Mouse (Mus musculus) midbrain, postnatal 0 days (tissue): ENCODE measurements at regions not wholly inside any gene's neighbourhood (a gene's known extent, or its start where the extent isn't known, plus 50 kb on each side); places are given as distances from the start of the nearest gene placed in this dataset.

Source experiments
- ATAC-seq: fragments of 200-750 bp; cut with Nextera tagmentation; 2 replicates; pipeline ENCODE4 v1.8.0; 2017; ENCODE audit warnings: moderate number of reproducible peaks, mild to moderate bottlenecking, moderate TSS enrichment, moderate library complexity; ENCODE audit not compliant: low FRiP score
- DNase-seq: peaks from one replicate; pipeline ENCODE4 v3.0.0-alpha.2; 2015; ENCODE audit warnings: low spot score
- H3K27ac ChIP-seq: fragments of 300-500 bp; sonication (generic); 2 replicates; pipeline ENCODE4 v1.5.1; 2014; ENCODE audit warnings: low read depth, mild to moderate bottlenecking, low read length, mixed read lengths
- H3K27me3 ChIP-seq: fragments of 300-500 bp; sonication (generic); 2 replicates; pipeline ENCODE4 v1.6.1; 2014; ENCODE audit warnings: low read length, control low read depth, mixed read lengths; ENCODE audit not compliant: insufficient read depth
- H3K36me3 ChIP-seq: fragments of 300-500 bp; sonication (generic); 2 replicates; pipeline ENCODE4 v1.6.1; 2014; ENCODE audit warnings: low read length, control low read depth, mixed read lengths; ENCODE audit not compliant: insufficient read depth
- H3K4me1 ChIP-seq: fragments of 300-500 bp; sonication (generic); 2 replicates; pipeline ENCODE4 v1.6.1; 2014; ENCODE audit warnings: mild to moderate bottlenecking, control low read depth, antibody characterized with exemption, low read length, mixed read lengths; ENCODE audit not compliant: insufficient read depth
- H3K4me2 ChIP-seq: fragments of 300-500 bp; sonication (generic); 2 replicates; pipeline ENCODE4 v1.6.1; 2014; ENCODE audit warnings: low read depth, mild to moderate bottlenecking, low read length, mixed read lengths; ENCODE audit not compliant: poor library complexity, severe bottlenecking
- H3K4me3 ChIP-seq: fragments of 300-500 bp; sonication (generic); 2 replicates; pipeline ENCODE4 v1.5.1; 2014; ENCODE audit warnings: low read depth, mild to moderate bottlenecking, low read length, moderate library complexity
- H3K9ac ChIP-seq: fragments of 300-500 bp; sonication (generic); replicated peaks from 2 replicates; pipeline ENCODE4 v1.6.1; 2014; ENCODE audit warnings: mild to moderate bottlenecking, low read length, moderate library complexity, mixed read lengths; ENCODE audit not compliant: poor library complexity, severe bottlenecking
- H3K9me3 ChIP-seq: fragments of 300-500 bp; sonication (generic); 2 replicates; pipeline ENCODE4 v1.6.1; 2016; ENCODE audit warnings: low read length, control low read depth
- CTCF ChIP-seq: IDR thresholded peaks from 2 replicates; pipeline ENCODE4 v1.5.1; 2016; ENCODE audit warnings: antibody characterized with exemption, mild to moderate bottlenecking
- WGBS: fragments of 180-500 bp; shearing (Covaris S2); extraction: QIAGEN DNeasy Blood & Tissue Kit; methylation state at CpG from one replicate; pipeline ENCODE4 v1.1.7; 2014; 5-methylcytosine and 5-hydroxymethylcytosine counted together

- Histone ChIP-seq H3K9me3 (no peaks in the 10 kb centered on the region), H3K4me3 (no peak overlapping the region), H3K9ac (no peak overlapping the region), H3K4me2 (no peak overlapping the region), H3K27ac (no peak overlapping the region), H3K36me3 (0 out of 2 replicates have a peak, but pooled peaks cover 8% of the 10 kb centered on the region), H3K4me1 (no peaks in the 10 kb centered on the region), H3K27me3 (no peaks in the 10 kb centered on the region)
- no peak for DNase-seq
- TF ChIP-seq CTCF = no peak
- no peak for ATAC-seq
- 82% methylated on average over 4 of the region's 4 CpGs for WGBS
Measured at GRCm38 (mm10) chr13:54311327-54312026, 59.7 kb upstream of the Cplx2 start.

- DNase-seq (no peak), ATAC-seq (no peak)
- Histone ChIP-seq H3K4me3 (no peak overlapping the region), H3K27me3 (no peaks in the 10 kb centered on the region), H3K9me3 (no peaks in the 10 kb centered on the region), H3K9ac (no peak overlapping the region), H3K27ac (no peak overlapping the region), H3K36me3 (0 out of 2 replicates have a peak, but pooled peaks cover 8% of the 10 kb centered on the region), H3K4me2 (no peak overlapping the region), H3K4me1 (no peaks in the 10 kb centered on the region)
- WGBS = 78% methylated on average over 18 of the region's 18 CpGs
- no peak for TF ChIP-seq CTCF
Measured at GRCm38 (mm10) chr13:54312405-54313185, 58.6 kb upstream of the Cplx2 start.

- Histone ChIP-seq H3K4me3 (no peak overlapping the region), H3K27ac (no peak overlapping the region), H3K36me3 (0 out of 2 replicates have a peak, but pooled peaks cover 8% of the 10 kb centered on the region), H3K9ac (no peak overlapping the region), H3K27me3 (no peaks in the 10 kb centered on the region), H3K9me3 (no peaks in the 10 kb centered on the region), H3K4me2 (no peak overlapping the region), H3K4me1 (no peaks in the 10 kb centered on the region)
- DNase-seq (no peak), ATAC-seq (no peak)
- no peak for TF ChIP-seq CTCF
- WGBS = 91% methylated on average over 3 of the region's 3 CpGs
Measured at GRCm38 (mm10) chr13:54315333-54315732, 55.8 kb upstream of the Cplx2 start.

DNA sequence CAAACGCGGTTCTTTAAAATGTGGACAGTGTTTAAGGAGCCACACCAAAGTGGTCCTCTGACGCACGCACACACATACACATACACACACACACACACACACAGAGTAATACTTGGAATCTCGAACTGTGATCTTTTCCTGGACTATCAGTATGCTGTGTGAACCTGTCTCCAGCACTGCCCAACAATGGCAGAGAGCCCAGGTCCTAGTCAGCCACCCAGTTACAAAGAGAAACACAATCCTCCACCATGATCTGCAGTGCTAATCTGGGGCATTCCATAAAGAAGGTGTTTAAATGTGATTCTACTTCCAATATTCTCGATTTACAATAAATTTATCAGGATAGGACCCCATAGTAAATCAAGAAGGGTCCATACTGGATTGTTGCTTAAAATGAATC, 54.2 kb upstream of the Cplx2 start:
- WGBS = 92% methylated on average over 6 of the region's 6 CpGs

DNA sequence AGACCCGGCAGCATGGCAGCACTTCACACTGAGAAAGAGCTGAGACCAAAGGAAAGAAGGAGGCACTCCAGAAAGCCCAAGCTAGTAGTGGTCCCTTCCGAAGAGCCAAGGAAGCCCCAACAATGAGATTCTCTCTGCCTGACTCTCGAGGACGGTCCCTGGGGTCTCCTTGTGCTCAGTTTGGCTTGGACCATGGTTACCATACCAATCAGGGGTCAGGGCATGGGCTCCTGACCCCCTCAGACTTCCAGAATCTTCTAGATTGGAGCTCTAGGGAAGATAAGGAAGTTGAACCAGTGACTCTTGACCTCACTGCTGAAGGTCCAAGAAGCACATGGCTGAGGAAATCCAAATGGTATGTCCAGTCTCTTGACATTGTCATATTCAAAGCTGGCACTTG, 53.0 kb upstream of the Cplx2 start:
- no peak overlapping the region for H3K4me3 ChIP-seq
- no peak overlapping the region for H3K9ac ChIP-seq
- H3K27me3 ChIP-seq = no peaks in the 10 kb centered on the region
- ATAC-seq (no peak), DNase-seq (no peak)
- WGBS = 90% methylated on average over 4 of the region's 4 CpGs
- H3K27ac ChIP-seq = no peak overlapping the region
- H3K4me1 ChIP-seq = no peaks in the 10 kb centered on the region
- H3K9me3 ChIP-seq = no peaks in the 10 kb centered on the region
- no peak for TF ChIP-seq CTCF
- H3K4me2 ChIP-seq = no peak overlapping the region
- H3K36me3 ChIP-seq = 0 out of 2 replicates have a peak, but pooled peaks cover 8% of the 10 kb centered on the region

More for the DNA sequence above, 54.2 kb upstream of the Cplx2 start:
- Histone ChIP-seq H3K4me1 (no peaks in the 10 kb centered on the region), H3K27ac (no peak overlapping the region), H3K9me3 (no peaks in the 10 kb centered on the region), H3K4me3 (no peak overlapping the region), H3K4me2 (no peak overlapping the region), H3K27me3 (no peaks in the 10 kb centered on the region), H3K36me3 (0 out of 2 replicates have a peak, but pooled peaks cover 8% of the 10 kb centered on the region), H3K9ac (no peak overlapping the region)
- ATAC-seq = no peak
- TF ChIP-seq CTCF = no peak
- no peak for DNase-seq

DNA sequence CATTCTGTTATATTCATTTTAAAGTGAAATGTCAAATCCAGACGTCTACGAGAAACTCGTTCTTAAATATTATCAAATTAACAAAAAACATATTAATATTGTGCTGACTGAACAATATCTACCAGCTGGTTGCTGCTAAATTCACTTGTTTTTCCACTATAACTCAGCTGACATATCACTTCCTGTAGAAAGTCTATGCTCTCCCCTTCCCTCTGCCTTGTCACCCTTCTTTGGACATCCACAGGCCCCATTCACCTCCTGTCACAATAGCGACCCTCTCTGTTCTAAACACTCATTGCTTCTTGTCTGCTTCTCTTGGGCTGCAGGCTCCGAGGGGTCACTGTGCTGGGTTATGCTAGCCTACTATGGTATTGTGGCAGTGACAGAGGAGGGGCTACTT, 52.5 kb upstream of the Cplx2 start:
- DNase-seq = no peak
- no peak for TF ChIP-seq CTCF

More for the DNA sequence above, 52.5 kb upstream of the Cplx2 start:
- H3K36me3 ChIP-seq = 0 out of 2 replicates have a peak, but pooled peaks cover 8% of the 10 kb centered on the region
- WGBS = 86% methylated on average over 5 of the region's 5 CpGs
- no peak for ATAC-seq
- no peaks in the 10 kb centered on the region for H3K27me3 ChIP-seq
- H3K9me3 ChIP-seq = no peaks in the 10 kb centered on the region
- H3K27ac ChIP-seq = no peak overlapping the region
- no peak overlapping the region for H3K4me2 ChIP-seq
- no peak overlapping the region for H3K4me3 ChIP-seq
- no peak overlapping the region for H3K9ac ChIP-seq
- H3K4me1 ChIP-seq = no peaks in the 10 kb centered on the region
